25 mouse cellular contexts compared by ENCODE assay signal in the genomic region with DNA sequence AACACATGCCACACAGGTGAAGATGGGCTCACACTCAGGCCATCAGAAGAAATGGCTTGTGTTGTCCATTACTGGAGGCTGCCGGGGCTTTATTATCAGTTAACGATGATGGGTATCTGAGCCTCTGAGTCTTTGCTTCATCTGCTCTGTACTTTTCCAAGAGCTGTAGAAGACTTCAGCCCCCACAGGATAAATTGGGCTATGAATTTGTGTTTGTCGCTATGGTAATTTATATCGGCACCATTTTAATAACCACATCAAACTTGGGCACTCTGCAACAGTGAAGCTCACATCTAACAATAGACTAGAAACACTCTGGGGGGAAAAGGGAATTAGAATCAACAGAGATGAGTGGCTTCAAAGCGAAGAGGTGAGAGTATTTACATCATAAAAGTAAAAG.
"Had no signal": no experiment of that assay in that cellular context is flagged by ENCODE, and none has a peak within 500 bp of the region (broad histone marks: within the 10 kb centered on the region; RNA-seq: fewer than 3 reads in every experiment).

No protein-coding gene starts in this region.

- H3K4me1 ChIP-seq: heart, embryonic 10.5 days; heart, embryonic 12.5 days; intestine, embryonic 15.5 days; limb, embryonic 10.5 days; limb, embryonic 12.5 days; liver, embryonic 13.5 days; liver, embryonic 15.5 days had no signal

- H3K4me3 ChIP-seq: heart, embryonic 10.5 days; heart, embryonic 12.5 days; hindbrain, embryonic 13.5 days; intestine, embryonic 15.5 days; limb, embryonic 10.5 days; limb, embryonic 12.5 days; liver, embryonic 13.5 days; liver, embryonic 15.5 days had no signal

- ATAC-seq: forebrain, postnatal 0 days; hindbrain, embryonic 16.5 days; inflammation-experienced regulatory T-cells, adult 6 months; intestine, embryonic 15.5 days; intestine, postnatal 0 days; liver, postnatal 0 days had no signal

- H3K36me3 ChIP-seq: heart, embryonic 10.5 days; heart, embryonic 12.5 days; hindbrain, embryonic 13.5 days; intestine, embryonic 15.5 days; limb, embryonic 10.5 days; limb, embryonic 12.5 days; liver, embryonic 13.5 days; liver, embryonic 15.5 days had no signal

- H3K27ac ChIP-seq: heart, embryonic 10.5 days; hindbrain, embryonic 13.5 days; intestine, embryonic 15.5 days; limb, embryonic 10.5 days; limb, embryonic 12.5 days; liver, embryonic 13.5 days; liver, embryonic 15.5 days had no signal

- DNase-seq: forebrain, postnatal 0 days; gastrocnemius, postnatal 14 days; gastrocnemius, postnatal 36 days; heart, adult 18-20 months; heart, postnatal 10 days; heart, postnatal 36 days; kidney, adult 18-20 months; kidney, adult 8-10 months; kidney, postnatal 10 days; kidney, postnatal 25 days; kidney, postnatal 4 days; liver; liver, embryonic 13.5 days; liver, postnatal 0 days had no signal

- H3K4me2 ChIP-seq: heart, embryonic 12.5 days; hindbrain, embryonic 13.5 days; intestine, embryonic 15.5 days; limb, embryonic 12.5 days; liver, embryonic 11.5 days; liver, embryonic 13.5 days; liver, embryonic 15.5 days had no signal

- H3K9me3 ChIP-seq: heart, embryonic 10.5 days; hindbrain, embryonic 13.5 days; intestine, embryonic 15.5 days; limb, embryonic 10.5 days; limb, embryonic 12.5 days; liver, embryonic 15.5 days had no signal

- H3K9ac ChIP-seq: forebrain, postnatal 0 days; heart, embryonic 12.5 days; hindbrain, embryonic 13.5 days; intestine, embryonic 15.5 days; limb, embryonic 12.5 days; liver, embryonic 13.5 days; liver, embryonic 15.5 days; liver, postnatal 0 days had no signal

- H3K27me3 ChIP-seq: heart, embryonic 12.5 days; hindbrain, embryonic 13.5 days; intestine, embryonic 15.5 days; limb, embryonic 12.5 days; liver, embryonic 13.5 days; liver, embryonic 15.5 days had no signal
